Mouse (Mus musculus) megakaryocyte, adult 5-6 weeks (primary cell): Measurements from ENCODE around the gene Nkx1-2. TPM values are rescaled to one million over a fixed set of nuclear protein-coding genes. Genes with fewer than 3 reads are reported as not detected.
A peak's percentile ranks its signal among the peaks of the same experiment; 100 is the strongest.

ENCODE experiments used
- ATAC-seq: 2 replicates; pipeline ENCODE4 v1.8.0; 2016; ENCODE audit warnings: mild to moderate bottlenecking, inconsistent platforms; ENCODE audit not compliant: poor library complexity, severe bottlenecking
- total RNA-seq, 2 experiments: library from RNA; stranded (forward) in 1 of 2; stranded (reverse) in 1 of 2; fragments of 153-499, 151-499 nt in 1 of 2; fragments of 221-1000, 200-1000 nt in 1 of 2; gene quantifications; 2 replicates each; pipeline versions ENCODE4 v1.2.3 to v1.2.4; 2015 to 2017

Nkx1-2 gene
- total RNA-seq, 2 experiments from 2014 or later, result not detected

- no peak for ATAC-seq
Observed at GRCm38 (mm10) chr7:132608316-132609020, 9.0 kb upstream of the Nkx1-2 start.

- ATAC-seq, result no peak
Observed at GRCm38 (mm10) chr7:132605689-132606088, 6.3 kb upstream of the Nkx1-2 start.

- ATAC-seq, result no peak
Observed at GRCm38 (mm10) chr7:132604720-132605119, 5.3 kb upstream of the Nkx1-2 start.

- ATAC-seq, result no peak
Observed at GRCm38 (mm10) chr7:132600926-132601325, 1.5 kb upstream of the Nkx1-2 start.

- ATAC-seq, result no peak
Observed at GRCm38 (mm10) chr7:132600026-132600425, 589 bp upstream of the Nkx1-2 start.

- no peak for ATAC-seq
Observed at GRCm38 (mm10) chr7:132597251-132598041, 2.0 kb downstream of the Nkx1-2 start.

GRCm38 (mm10) chr7:132596557-132597250 lies 2.7 kb downstream of the Nkx1-2 start:
- peak; percentile 27; the same call in 1 of the 2 replicates for ATAC-seq

- no peak for ATAC-seq
Observed at GRCm38 (mm10) chr7:132595787-132596186, 3.6 kb downstream of the Nkx1-2 start.

- ATAC-seq, result no peak
Observed at GRCm38 (mm10) chr7:132594325-132594724, 5.1 kb downstream of the Nkx1-2 start.

- no peak for ATAC-seq
Observed at GRCm38 (mm10) chr7:132593762-132594161, 5.7 kb downstream of the Nkx1-2 start.

GRCm38 (mm10) chr7:132589610-132590009 lies 9.8 kb downstream of the Nkx1-2 start:
- no peak for ATAC-seq

GRCm38 (mm10) chr7:132587167-132587566 lies 12.3 kb downstream of the Nkx1-2 start:
- no peak for ATAC-seq

GRCm38 (mm10) chr7:132585695-132586491 lies 13.5 kb downstream of the Nkx1-2 start:
- no peak for ATAC-seq

- no peak for ATAC-seq
Observed at GRCm38 (mm10) chr7:132581441-132581840, 18.0 kb downstream of the Nkx1-2 start.

GRCm38 (mm10) chr7:132580511-132580910 lies 18.9 kb downstream of the Nkx1-2 start:
- ATAC-seq, result no peak

GRCm38 (mm10) chr7:132576891-132577290 lies 22.5 kb downstream of the Nkx1-2 start:
- no peak for ATAC-seq

GRCm38 (mm10) chr7:132576116-132576650 lies 23.3 kb downstream of the Nkx1-2 start, which contains the start of gene Oat:
Gene Oat (minus strand): TSS chr7:132576398.
- ATAC-seq, result peak; percentile 94

- peak; percentile 80 for ATAC-seq
Observed at GRCm38 (mm10) chr7:132575623-132576022, 23.8 kb downstream of the Nkx1-2 start.

- ATAC-seq, result no peak
Observed at GRCm38 (mm10) chr7:132574646-132575045, 24.8 kb downstream of the Nkx1-2 start.

GRCm38 (mm10) chr7:132573205-132573604 lies 26.2 kb downstream of the Nkx1-2 start:
- ATAC-seq, result no peak
